Mouse (Mus musculus): Measurements from ENCODE around the gene Hnrnpul2.

DNA sequence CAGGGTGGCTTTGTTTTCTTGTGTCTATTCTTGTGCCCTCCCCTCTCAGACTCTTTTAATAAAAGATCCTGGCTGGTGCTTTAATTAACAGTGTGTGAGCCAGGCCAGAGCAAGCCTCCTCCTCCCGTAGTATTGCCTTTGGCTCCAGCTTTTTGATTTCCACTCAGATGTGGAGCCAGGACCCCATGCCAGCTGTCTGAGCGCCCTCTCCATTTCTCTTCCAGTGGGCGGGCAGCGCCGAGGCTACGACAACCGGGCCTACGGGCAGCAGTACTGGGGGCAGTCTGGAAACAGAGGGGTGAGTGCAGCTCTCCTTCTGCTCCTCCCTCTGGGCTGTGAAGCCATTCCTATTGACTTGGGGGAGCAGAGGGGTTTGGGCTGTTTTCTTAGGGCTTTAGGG is 10.9 kb downstream of the Hnrnpul2 start:
- TF ChIP-seq CTCF (IDR thresholded peaks at IDR 0.05; ENCODE audit: low read depth, low read length) (no peak), POLR2A (IDR thresholded peaks at IDR 0.05; ENCODE audit: insufficient read depth, low read length) (no peak), EP300 (IDR thresholded peaks at IDR 0.05; ENCODE audit: insufficient read depth, low read depth, low read length) (no peak)

Data from ES-Bruce4 (cell line).